Mouse (Mus musculus) ES-Bruce4 (cell line): ENCODE measurements at regions not wholly inside any gene's neighbourhood (a gene's known extent, or its start where the extent isn't known, plus 50 kb on each side); places are given as distances from the start of the nearest gene placed in this dataset.

Source experiments
- H3K27ac ChIP-seq: 2 replicates; pipeline ENCODE4 v1.5.1; 2012; ENCODE audit warnings: low read length, inconsistent platforms; ENCODE audit not compliant: insufficient read depth
- H3K27me3 ChIP-seq: 2 replicates; pipeline ENCODE4 v1.6.1; 2012; ENCODE audit warnings: mild to moderate bottlenecking, low read length, inconsistent platforms; ENCODE audit not compliant: control insufficient read depth, poor library complexity, insufficient read depth, severe bottlenecking
- H3K36me3 ChIP-seq: 2 replicates; pipeline ENCODE4 v1.6.1; 2012; ENCODE audit warnings: inconsistent platforms, mild to moderate bottlenecking, low read length, moderate library complexity; ENCODE audit not compliant: control insufficient read depth, poor library complexity, insufficient read depth, severe bottlenecking
- H3K4me1 ChIP-seq: one replicate; pipeline ENCODE4 v1.8.1; 2011; ENCODE audit warnings: low read length; ENCODE audit not compliant: control insufficient read depth, insufficient read depth
- H3K4me3 ChIP-seq: 2 replicates; pipeline ENCODE4 v1.5.1; 2011; ENCODE audit warnings: low read depth, mild to moderate bottlenecking, low read length
- H3K9ac ChIP-seq: 2 replicates; pipeline ENCODE4 v1.6.1; 2012; ENCODE audit warnings: low read depth, mild to moderate bottlenecking, inconsistent platforms; ENCODE audit not compliant: poor library complexity, severe bottlenecking
- H3K9me3 ChIP-seq: replicated peaks from 2 replicates; pipeline ENCODE4 v1.6.1; 2012; ENCODE audit warnings: mild to moderate bottlenecking, low read length, inconsistent platforms; ENCODE audit not compliant: control insufficient read depth, poor library complexity, insufficient read depth, severe bottlenecking
- CTCF ChIP-seq: IDR thresholded peaks from one replicate; pipeline ENCODE4 v1.8.1; 2011; ENCODE audit warnings: low read depth, low read length
- EP300 ChIP-seq: IDR thresholded peaks from 2 replicates; pipeline ENCODE4 v1.6.1; 2011; ENCODE audit warnings: low read depth, low read length; ENCODE audit not compliant: insufficient read depth
- POLR2A ChIP-seq: IDR thresholded peaks from one replicate; pipeline ENCODE4 v1.8.1; 2011; ENCODE audit warnings: low read length; ENCODE audit not compliant: insufficient read depth

DNA sequence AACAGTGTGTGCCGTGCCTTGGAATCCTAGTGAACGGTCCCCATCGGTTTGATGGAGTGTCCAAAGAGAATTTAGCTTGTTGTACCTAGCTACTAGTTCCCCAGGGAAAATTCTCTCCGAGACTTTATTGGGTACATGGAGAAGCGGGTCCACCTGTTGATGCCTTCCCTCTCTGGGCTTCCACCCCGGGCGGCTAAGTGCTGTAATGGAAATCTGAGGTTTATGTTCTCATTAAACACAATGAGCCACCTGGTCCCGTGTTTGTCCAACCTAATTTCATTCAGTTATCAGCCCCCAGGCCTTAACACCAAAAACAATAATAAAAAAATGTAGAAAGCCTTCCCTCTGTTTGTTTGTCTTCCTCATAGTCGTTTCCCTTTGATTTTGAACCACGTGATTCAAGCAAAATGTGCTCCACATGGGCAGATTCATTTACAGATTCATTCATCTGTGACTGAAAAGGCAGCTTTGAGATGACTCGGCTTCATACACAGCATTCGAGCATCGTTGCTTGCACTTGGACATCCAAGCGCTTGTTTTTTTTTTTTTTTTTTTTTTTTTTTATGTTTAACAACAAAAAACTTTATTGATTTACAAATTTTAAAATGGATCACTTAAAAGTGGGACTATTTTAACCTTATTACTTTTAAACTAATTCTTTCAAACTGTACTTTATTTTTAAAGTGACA lies 84.5 kb upstream of the Smim23 start:
- TF ChIP-seq POLR2A = no peak
- TF ChIP-seq EP300 = no peak
- TF ChIP-seq CTCF = no peak
- H3K36me3 ChIP-seq = no peaks in the 10 kb centered on the region
- no peaks in the 10 kb centered on the region for H3K9me3 ChIP-seq
- no peak overlapping the region for H3K4me3 ChIP-seq
- no peak overlapping the region for H3K9ac ChIP-seq
- H3K27me3 ChIP-seq = no peaks in the 10 kb centered on the region
- H3K4me1 ChIP-seq = no peaks in the 10 kb centered on the region
- H3K27ac ChIP-seq = no peak overlapping the region

DNA sequence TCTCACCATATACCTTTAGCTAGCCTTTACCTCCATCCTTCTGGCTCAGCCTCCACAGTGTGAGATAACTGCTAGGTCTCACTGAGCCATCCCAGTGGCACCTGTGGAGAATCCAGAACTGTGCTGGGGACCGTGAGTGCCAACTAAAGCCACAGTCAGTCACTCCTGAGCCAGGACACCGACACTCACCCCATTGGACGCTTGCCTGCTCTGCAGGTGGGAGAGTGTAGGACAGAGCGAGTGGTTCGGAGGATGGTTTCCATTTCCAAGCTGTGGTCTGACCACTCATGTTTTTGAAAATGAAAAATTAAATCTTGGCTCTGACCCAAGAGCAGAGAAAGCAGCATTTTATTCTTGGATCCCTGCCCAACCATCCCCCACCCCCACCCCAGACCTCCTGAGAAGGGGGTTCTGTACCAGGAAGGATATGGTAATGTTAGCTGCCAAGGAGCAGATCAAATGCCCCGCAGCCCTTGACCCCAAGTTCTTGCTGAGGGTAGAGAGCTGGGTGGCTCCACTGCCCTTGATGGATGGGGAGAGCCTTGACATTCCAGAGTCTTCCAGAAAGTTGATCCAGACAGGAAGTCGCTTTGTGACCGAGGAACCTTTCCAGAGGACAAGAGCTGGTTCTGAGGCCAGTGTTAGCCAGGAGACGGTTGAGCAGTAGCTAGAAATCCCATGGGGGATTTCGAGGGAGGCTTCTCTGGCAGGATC lies 83.3 kb upstream of the Smim23 start:
- Histone ChIP-seq H3K27ac (no peak overlapping the region), H3K4me1 (no peaks in the 10 kb centered on the region), H3K4me3 (no peak overlapping the region), H3K9ac (no peak overlapping the region), H3K27me3 (no peaks in the 10 kb centered on the region), H3K36me3 (no peaks in the 10 kb centered on the region), H3K9me3 (no peaks in the 10 kb centered on the region)
- TF ChIP-seq POLR2A (no peak), EP300 (no peak), CTCF (no peak)

GRCm38 (mm10) chr11:32903970-32904369 lies 79.6 kb upstream of the Smim23 start:
- TF ChIP-seq CTCF (no peak), POLR2A (no peak), EP300 (no peak)
- H3K27me3 ChIP-seq = no peaks in the 10 kb centered on the region
- H3K9me3 ChIP-seq = no peaks in the 10 kb centered on the region
- no peak overlapping the region for H3K4me3 ChIP-seq
- H3K9ac ChIP-seq = no peak overlapping the region
- H3K36me3 ChIP-seq = no peaks in the 10 kb centered on the region
- H3K4me1 ChIP-seq = no peaks in the 10 kb centered on the region
- no peak overlapping the region for H3K27ac ChIP-seq

- H3K9ac ChIP-seq = no peak overlapping the region
- H3K4me1 ChIP-seq = no peaks in the 10 kb centered on the region
- no peak overlapping the region for H3K27ac ChIP-seq
- no peaks in the 10 kb centered on the region for H3K27me3 ChIP-seq
- TF ChIP-seq EP300 = no peak
- no peak for TF ChIP-seq CTCF
- no peak for TF ChIP-seq POLR2A
- no peak overlapping the region for H3K4me3 ChIP-seq
- no peaks in the 10 kb centered on the region for H3K9me3 ChIP-seq
- no peaks in the 10 kb centered on the region for H3K36me3 ChIP-seq
Observed at GRCm38 (mm10) chr11:32903389-32903788, 79.0 kb upstream of the Smim23 start.

- Histone ChIP-seq H3K9me3 (no peaks in the 10 kb centered on the region), H3K27ac (no peak overlapping the region)
Observed at GRCm38 (mm10) chr11:32902923-32903322, 78.5 kb upstream of the Smim23 start.

GRCm38 (mm10) chr11:32900437-32900836 lies 76.0 kb upstream of the Smim23 start:
- TF ChIP-seq POLR2A = no peak
- no peak for TF ChIP-seq CTCF
- no peak for TF ChIP-seq EP300
- no peaks in the 10 kb centered on the region for H3K4me1 ChIP-seq
- no peak overlapping the region for H3K4me3 ChIP-seq
- no peak overlapping the region for H3K9ac ChIP-seq
- no peaks in the 10 kb centered on the region for H3K27me3 ChIP-seq
- no peaks in the 10 kb centered on the region for H3K9me3 ChIP-seq
- no peak overlapping the region for H3K27ac ChIP-seq
- no peaks in the 10 kb centered on the region for H3K36me3 ChIP-seq

More at GRCm38 (mm10) chr11:32902923-32903322, 78.5 kb upstream of the Smim23 start:
- Histone ChIP-seq H3K36me3 (no peaks in the 10 kb centered on the region), H3K9ac (no peak overlapping the region), H3K27me3 (no peaks in the 10 kb centered on the region), H3K4me1 (no peaks in the 10 kb centered on the region), H3K4me3 (no peak overlapping the region)
- TF ChIP-seq CTCF (no peak), POLR2A (no peak), EP300 (no peak)
